Mouse (Mus musculus): ENCODE results near the gene Col4a6.

The Col4a6 gene

GRCm38 (mm10) chrX:141249636-141250035 lies 224.2 kb downstream of the Col4a6 start:
- in situ Hi-C loops (cut with MboI, MseI): no loop called here

GRCm38 (mm10) chrX:141236564-141237333 lies 237.1 kb downstream of the Col4a6 start:
- in situ Hi-C loops (cut with MboI, MseI): no loop called here

GRCm38 (mm10) chrX:141228169-141228568 lies 245.7 kb downstream of the Col4a6 start:
- in situ Hi-C loops (cut with MboI, MseI): no loop called here

- in situ Hi-C loops (cut with MboI, MseI): loop anchor here (10.0 to 25.0 kb wide), 2 partner anchors 962 to 1074 kb away; no protein-coding TSS in a partner anchor
Measured at GRCm38 (mm10) chrX:141212802-141213201, 261.1 kb downstream of the Col4a6 start.

- in situ Hi-C loops (cut with MboI, MseI): no loop called here
Measured at GRCm38 (mm10) chrX:141198993-141199392, 274.9 kb downstream of the Col4a6 start.

- in situ Hi-C loops (cut with MboI, MseI): no loop called here
Measured at GRCm38 (mm10) chrX:141195036-141195435, 278.8 kb downstream of the Col4a6 start.

GRCm38 (mm10) chrX:141175353-141175752 lies 298.5 kb downstream of the Col4a6 start:
- in situ Hi-C loops (cut with MboI, MseI): no loop called here

GRCm38 (mm10) chrX:141165067-141165466 lies 308.8 kb downstream of the Col4a6 start:
- in situ Hi-C loops (cut with MboI, MseI): loop anchor here (25.0 kb wide), 2 partner anchors 753 to 1278 kb away; no protein-coding TSS in a partner anchor

GRCm38 (mm10) chrX:141160371-141160770 lies 313.5 kb downstream of the Col4a6 start:
- in situ Hi-C loops (cut with MboI, MseI): loop anchor here (25.0 kb wide), 2 partner anchors 748 to 1273 kb away; no protein-coding TSS in a partner anchor

- in situ Hi-C loops (cut with MboI, MseI): loop anchor here (5.0 to 25.0 kb wide), 3 partner anchors 166 to 1271 kb away; no protein-coding TSS in a partner anchor
Measured at GRCm38 (mm10) chrX:141158160-141158559, 315.7 kb downstream of the Col4a6 start.

- in situ Hi-C loops (cut with MboI, MseI): loop anchor here (5.0 to 25.0 kb wide), 3 partner anchors 165 to 1270 kb away; no protein-coding TSS in a partner anchor
Measured at GRCm38 (mm10) chrX:141157626-141158025, 316.2 kb downstream of the Col4a6 start.

- in situ Hi-C loops (cut with MboI, MseI): loop anchor here (5.0 to 25.0 kb wide), 3 partner anchors 164 to 1269 kb away; no protein-coding TSS in a partner anchor
Measured at GRCm38 (mm10) chrX:141156696-141157095, 317.2 kb downstream of the Col4a6 start.

- in situ Hi-C loops (cut with MboI, MseI): loop anchor here (25.0 kb wide), 2 partner anchors 739 to 1264 kb away; no protein-coding TSS in a partner anchor
Measured at GRCm38 (mm10) chrX:141151182-141151581, 322.7 kb downstream of the Col4a6 start.

- in situ Hi-C loops (cut with MboI, MseI): loop anchor here (25.0 kb wide), 2 partner anchors 738 to 1263 kb away; no protein-coding TSS in a partner anchor
Measured at GRCm38 (mm10) chrX:141150290-141150689, 323.6 kb downstream of the Col4a6 start.

- in situ Hi-C loops (cut with MboI, MseI): loop anchor here (25.0 kb wide), 2 partner anchors 737 to 1262 kb away; no protein-coding TSS in a partner anchor
Measured at GRCm38 (mm10) chrX:141149705-141150104, 324.2 kb downstream of the Col4a6 start.
